Mouse (Mus musculus) stomach, postnatal 0 days (tissue): Measurements from ENCODE around the gene Kif4. TPM values are rescaled to one million over a fixed set of nuclear protein-coding genes. Genes with fewer than 3 reads are reported as not detected.

Experiments used
- ATAC-seq: fragments of 200-750 bp; cut with Nextera tagmentation; 2 replicates; pipeline ENCODE4 v1.8.0; 2017; ENCODE audit not compliant: low FRiP score, low TSS enrichment
- DNase-seq: peaks from one replicate; pipeline ENCODE4 v3.0.0-alpha.2; 2016; ENCODE audit warnings: low spot score
- H3K27ac ChIP-seq: fragments of 300-500 bp; sonication (generic); replicated peaks from 2 replicates; pipeline ENCODE4 v1.5.1; 2014; ENCODE audit warnings: mild to moderate bottlenecking, control low read depth
- H3K27me3 ChIP-seq: fragments of 300-500 bp; sonication (generic); 2 replicates; pipeline ENCODE4 v1.6.1; 2014; ENCODE audit warnings: low read length; ENCODE audit not compliant: control insufficient read depth, insufficient read depth
- H3K36me3 ChIP-seq: fragments of 300-500 bp; sonication (generic); 2 replicates; pipeline ENCODE4 v1.6.1; 2014; ENCODE audit warnings: low read length, mixed read lengths; ENCODE audit not compliant: control insufficient read depth, insufficient read depth
- H3K4me1 ChIP-seq: fragments of 300-500 bp; sonication (generic); replicated peaks from 2 replicates; pipeline ENCODE4 v1.6.1; 2014; ENCODE audit warnings: antibody characterized with exemption; ENCODE audit not compliant: control insufficient read depth, insufficient read depth
- H3K4me2 ChIP-seq: fragments of 300-500 bp; sonication (generic); replicated peaks from 2 replicates; pipeline ENCODE4 v1.6.1; 2014; ENCODE audit warnings: low read depth, mild to moderate bottlenecking, control low read depth, moderate library complexity
- H3K4me3 ChIP-seq: fragments of 300-500 bp; sonication (generic); 2 replicates; pipeline ENCODE4 v1.5.1; 2014; ENCODE audit warnings: low read depth, low read length, control low read depth
- H3K9ac ChIP-seq: fragments of 300-500 bp; sonication (generic); 2 replicates; pipeline ENCODE4 v1.6.1; 2014; ENCODE audit warnings: mild to moderate bottlenecking, low read length, control low read depth, mixed read lengths
- H3K9me3 ChIP-seq: fragments of 300-500 bp; sonication (generic); 2 replicates; pipeline ENCODE4 v1.6.1; 2016; ENCODE audit warnings: low read length; ENCODE audit not compliant: control insufficient read depth
- CTCF ChIP-seq: IDR thresholded peaks from 2 replicates; pipeline ENCODE4 v1.5.1; 2016; ENCODE audit warnings: antibody characterized with exemption, low read depth, mild to moderate bottlenecking, moderate library complexity
- EP300 ChIP-seq: optimal IDR thresholded peaks from 2 replicates; pipeline ENCODE3; 2016; ENCODE audit warnings: antibody characterized with exemption
- WGBS: fragments of 180-500 bp; shearing (Covaris S2); extraction: QIAGEN DNeasy Blood & Tissue Kit; methylation state at CpG from one replicate; pipeline ENCODE4 v1.1.7; 2014; 5-methylcytosine and 5-hydroxymethylcytosine counted together
- polyA plus RNA-seq: library from polyadenylated mRNA; unstranded; fragments of >200 nt; fragmentation: Nextera tagmentation; extraction: Ambion mirVana; gene quantifications from 2 replicates; pipeline ENCODE4 v1.2.1, GENCODE M21; 2015

The Kif4 gene
- 4.0 and 4.8 TPM in 2 replicates for polyA plus RNA-seq

DNA sequence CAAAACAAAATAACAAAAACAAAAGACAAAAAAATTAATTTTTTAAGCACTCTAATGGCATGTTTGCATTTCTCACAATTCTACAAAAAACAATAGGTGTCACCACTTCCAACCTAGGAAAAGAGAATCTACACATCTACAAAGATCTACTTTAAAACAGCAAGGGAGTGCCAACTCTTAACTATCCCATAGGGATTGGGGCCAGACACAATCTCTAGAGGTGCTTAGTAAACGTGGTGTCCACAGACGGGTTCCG is at the start of gene Kif4:
Gene Kif4, plus strand, starts transcription at position 192 of the 256 bp plus-strand sequence.
- TF ChIP-seq EP300 (no peak), CTCF (no peak)
- no peaks in the 10 kb centered on the region for H3K36me3 ChIP-seq
- H3K27me3 ChIP-seq = no peaks in the 10 kb centered on the region
- H3K4me3 ChIP-seq = peak within 1 kb of the TSS; percentile 54
- WGBS = 16% methylated on average over 3 of the region's 3 CpGs
- DNase-seq (no peak), ATAC-seq (no peak)
- peak within 1 kb of the TSS; percentile 45; the same call in 1 of the 2 replicates for H3K27ac ChIP-seq
- H3K9ac ChIP-seq = peak within 1 kb of the TSS; percentile 57
- H3K4me2 ChIP-seq = peak within 1 kb of the TSS; percentile 79
- H3K4me1 ChIP-seq = no peaks in the 10 kb centered on the region
- no peaks in the 10 kb centered on the region for H3K9me3 ChIP-seq

DNA sequence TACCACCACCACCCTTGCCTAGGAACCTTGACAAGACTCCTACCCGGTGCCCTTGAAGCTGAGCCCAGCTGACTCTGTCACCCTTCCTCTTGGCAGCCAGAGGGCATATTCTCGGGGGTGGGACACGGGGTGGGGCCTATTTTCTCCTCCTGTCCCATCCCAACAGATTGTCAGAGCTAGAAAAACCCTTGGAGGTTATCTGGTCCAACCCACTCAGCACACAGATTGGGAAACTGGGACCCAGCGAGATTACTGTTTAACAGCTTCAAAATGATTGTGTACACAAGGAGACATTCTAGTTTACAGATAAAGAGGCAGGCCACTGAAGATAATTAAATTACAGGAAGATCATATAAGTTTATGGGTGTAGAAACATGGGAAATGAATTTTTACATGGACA is 30.7 kb upstream of the Kif4 start, which contains the start of gene P2ry4:
Gene P2ry4, minus strand, starts transcription at position 79 of the 400 bp plus-strand sequence.
- Histone ChIP-seq H3K4me3 (no peak within 1 kb of the TSS), H3K4me2 (no peak within 1 kb of the TSS), H3K4me1 (no peaks in the 10 kb centered on the region), H3K36me3 (no peaks in the 10 kb centered on the region), H3K9ac (no peak within 1 kb of the TSS), H3K9me3 (no peaks in the 10 kb centered on the region), H3K27ac (no peak within 1 kb of the TSS), H3K27me3 (no peaks in the 10 kb centered on the region)
- ATAC-seq (no peak), DNase-seq (no peak)
- 49% methylated on average over 4 of the region's 4 CpGs for WGBS
- TF ChIP-seq EP300 = no peak
- TF ChIP-seq CTCF = no peak

DNA sequence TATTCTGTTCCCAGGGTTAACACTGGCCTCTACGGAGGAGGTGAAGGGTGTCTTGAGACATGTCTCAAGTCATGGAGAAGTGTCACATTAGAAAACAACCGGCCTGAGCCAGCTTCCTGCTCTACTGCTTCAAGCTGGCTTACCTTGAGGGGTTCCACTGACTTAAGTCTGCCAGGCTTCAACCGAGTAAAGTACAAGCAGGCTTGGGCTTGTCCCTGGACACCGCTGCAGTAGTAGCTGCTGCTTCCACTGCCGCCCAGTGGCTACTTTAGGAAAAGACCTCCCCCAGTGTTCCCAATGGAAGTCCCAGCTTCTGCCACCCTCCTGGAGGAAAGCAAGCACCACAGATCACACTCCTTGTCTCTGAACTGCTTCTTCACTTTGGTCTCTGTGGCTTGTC is 28.1 kb upstream of the Kif4 start:
- peak; percentile 44 for DNase-seq
- 0 out of 2 replicates have a peak, but pooled peaks have one; percentile 6 for ATAC-seq

GRCm38 (mm10) chrX:100599755-100600154 is 25.8 kb upstream of the Kif4 start:
- TF ChIP-seq EP300 (no peak), CTCF (no peak)
- no peak overlapping the region for H3K9ac ChIP-seq
- no peaks in the 10 kb centered on the region for H3K9me3 ChIP-seq
- H3K27me3 ChIP-seq = no peaks in the 10 kb centered on the region
- 69% methylated on average over 4 of the region's 4 CpGs for WGBS
- no peak overlapping the region for H3K27ac ChIP-seq
- ATAC-seq (no peak), DNase-seq (no peak)
- H3K4me1 ChIP-seq = no peaks in the 10 kb centered on the region
- H3K4me2 ChIP-seq = no peak overlapping the region
- no peaks in the 10 kb centered on the region for H3K36me3 ChIP-seq
- H3K4me3 ChIP-seq = no peak overlapping the region

More for the DNA sequence above, 28.1 kb upstream of the Kif4 start:
- no peaks in the 10 kb centered on the region for H3K9me3 ChIP-seq
- TF ChIP-seq CTCF (peak; percentile 71), EP300 (no peak)
- H3K4me2 ChIP-seq = no peak overlapping the region
- 18% methylated on average over 5 of the region's 5 CpGs for WGBS
- H3K27ac ChIP-seq = no peak overlapping the region
- H3K36me3 ChIP-seq = no peaks in the 10 kb centered on the region
- H3K4me1 ChIP-seq = no peaks in the 10 kb centered on the region
- no peak overlapping the region for H3K9ac ChIP-seq
- no peaks in the 10 kb centered on the region for H3K27me3 ChIP-seq
- H3K4me3 ChIP-seq = no peak overlapping the region

- Histone ChIP-seq H3K4me3 (no peak within 1 kb of the TSS), H3K27me3 (no peaks in the 10 kb centered on the region), H3K27ac (no peak within 1 kb of the TSS), H3K9me3 (no peaks in the 10 kb centered on the region), H3K36me3 (no peaks in the 10 kb centered on the region), H3K4me1 (no peaks in the 10 kb centered on the region), H3K9ac (no peak within 1 kb of the TSS), H3K4me2 (no peak within 1 kb of the TSS)
- DNase-seq = no peak
- ATAC-seq = no peak
- 85% methylated on average over 1 of the region's 1 CpGs for WGBS
- no peak for TF ChIP-seq CTCF
- TF ChIP-seq EP300 = no peak
These were observed 20.2 kb upstream of the Kif4 start, which contains the start of gene Arr3 for GRCm38 (mm10) chrX:100605314-100605713. Gene Arr3 (plus strand): TSS chrX:100605497.

- WGBS = 48% methylated on average over 3 of the region's 3 CpGs
- Histone ChIP-seq H3K9me3 (no peaks in the 10 kb centered on the region), H3K36me3 (no peaks in the 10 kb centered on the region), H3K9ac (no peak overlapping the region), H3K4me1 (no peaks in the 10 kb centered on the region), H3K27me3 (no peaks in the 10 kb centered on the region), H3K4me2 (no peak overlapping the region), H3K4me3 (no peak overlapping the region), H3K27ac (no peak overlapping the region)
- no peak for TF ChIP-seq CTCF
- TF ChIP-seq EP300 = no peak
- DNase-seq (peak; percentile 13), ATAC-seq (peak; percentile 29; the same call in 1 of the 2 replicates)
These were observed 7.0 kb upstream of the Kif4 start for GRCm38 (mm10) chrX:100618488-100618887.
